Mouse (Mus musculus) left cerebral cortex, postnatal 10 days (tissue): ENCODE measurements around the gene Casp14. TPM values are rescaled to one million over a fixed set of nuclear protein-coding genes. Genes with fewer than 3 reads are reported as not detected.

ENCODE experiments used
- DNase-seq, 2 experiments: peaks; one replicate each; pipeline ENCODE4 v3.0.0; 2021 to 2022; ENCODE audit warnings: low spot score in 2 of 2, mixed read lengths in 1 of 2; ENCODE audit errors: extremely low spot score in 1 of 2
- intact Hi-C: fragments of 180-260 bp; cut with DNase I; formaldehyde crosslinking; loops from one replicate; pipeline ENCODE4 v1.15.1; 2025
- total RNA-seq, 2 experiments: library from RNA; stranded (reverse); gene quantifications; 2 replicates each; pipeline ENCODE4 v1.2.3; 2021

Casp14 gene
- total RNA-seq = not detected

DNA sequence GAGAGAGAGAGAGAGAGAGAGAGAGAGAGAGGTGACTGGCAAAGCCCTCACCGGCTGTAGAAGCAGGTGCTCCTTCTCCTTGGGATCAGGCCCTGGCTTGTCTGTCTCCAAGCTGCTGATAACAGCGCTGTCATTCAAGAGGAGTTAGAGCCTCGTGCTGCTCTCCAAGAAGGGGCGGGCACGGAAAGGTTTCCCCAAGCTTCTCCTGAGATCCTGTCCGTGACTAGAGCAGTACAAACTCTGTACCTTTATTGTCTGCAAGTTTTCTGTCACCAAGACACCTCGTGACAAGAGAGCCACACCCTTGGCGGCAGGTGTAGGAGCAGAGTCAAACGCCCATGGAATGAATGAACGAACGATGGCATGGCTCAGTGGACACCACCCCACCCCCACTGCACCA, at the start of gene Casp14:
Gene Casp14, minus strand, starts transcription at position 239 of the 400 bp plus-strand sequence.
- intact Hi-C loops = no loop called here
- no peak for DNase-seq

DNA sequence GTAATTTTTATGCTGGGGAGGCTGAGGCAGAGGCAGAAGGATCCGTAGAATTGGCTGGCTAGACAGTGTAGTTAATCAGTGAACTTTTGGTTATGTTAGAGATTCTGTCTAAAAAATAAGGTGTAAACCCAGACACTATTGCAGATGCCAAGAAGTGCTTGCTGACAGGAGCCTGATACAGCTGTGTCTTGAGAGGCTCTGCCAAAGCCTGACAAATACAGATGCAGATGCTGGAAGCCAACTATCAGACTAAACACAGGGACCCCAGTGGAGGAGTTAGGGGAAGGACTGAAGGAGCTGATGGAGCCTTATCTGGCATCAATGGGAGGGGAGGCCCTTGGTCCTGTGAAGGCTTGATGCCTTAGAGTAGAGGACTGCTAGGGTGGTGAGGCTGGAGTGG, 47.5 kb upstream of the Casp14 start:
- no peak for DNase-seq
- intact Hi-C loops = no loop called here

DNA sequence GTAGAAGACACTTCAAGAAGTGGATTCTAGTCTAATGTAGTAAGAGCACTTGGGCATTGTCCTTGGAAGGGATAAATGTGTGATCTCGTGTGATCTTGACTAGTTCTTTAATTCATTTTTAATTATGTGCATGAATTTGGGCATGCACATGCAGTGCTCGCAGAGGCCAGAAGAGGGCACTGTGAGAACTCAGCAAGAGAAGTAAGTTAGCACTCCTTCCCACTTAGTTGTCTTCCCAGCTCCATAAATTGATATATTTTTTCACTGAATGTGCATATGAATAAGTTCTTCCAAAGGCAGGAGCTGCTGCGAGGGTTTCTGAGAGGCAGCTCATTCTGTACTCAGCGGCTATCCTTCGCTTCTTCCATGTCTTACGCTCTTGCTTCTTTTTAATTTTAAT, 37.9 kb upstream of the Casp14 start:
- DNase-seq = peak; percentile 72 to 78
- intact Hi-C loops = no loop called here

DNA sequence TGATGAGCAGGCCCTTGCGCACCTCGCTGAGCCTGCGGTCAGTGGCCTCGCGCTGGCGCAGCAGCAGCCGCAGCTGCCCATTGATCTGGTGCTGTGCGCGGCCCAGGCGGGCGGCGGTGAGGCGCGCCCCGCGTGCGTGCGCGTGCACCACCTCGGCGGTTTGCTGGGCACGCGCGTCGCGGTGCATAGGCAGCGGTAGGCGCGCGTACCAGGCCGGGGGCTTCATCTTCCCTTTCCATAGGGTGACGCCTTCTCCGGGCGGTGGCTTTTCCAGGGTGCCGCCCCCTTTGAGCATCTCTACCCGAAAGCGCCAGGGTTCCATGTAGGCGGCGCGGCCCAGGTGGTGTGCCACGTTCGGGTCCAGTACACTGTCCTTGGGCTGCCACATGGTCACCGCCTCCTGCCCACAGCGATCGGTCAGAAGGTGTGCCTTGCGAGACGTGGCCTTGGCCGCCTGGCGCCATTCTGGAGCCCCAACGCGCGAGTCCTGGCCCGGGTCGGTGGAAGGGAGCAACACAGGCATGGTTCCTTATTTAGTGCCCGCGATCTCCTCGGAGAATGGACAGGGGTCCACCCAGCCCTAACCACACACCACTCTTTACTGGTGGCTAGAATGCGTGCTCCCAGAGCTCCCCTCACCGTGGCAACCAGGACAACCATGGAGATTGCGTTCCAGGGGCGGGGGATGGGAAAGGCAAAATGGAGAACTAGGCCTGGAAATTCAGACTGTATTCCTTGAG, 34.5 kb upstream of the Casp14 start, which contains the start of gene Ccdc105:
Gene Ccdc105, minus strand, starts transcription at position 614 of the 740 bp plus-strand sequence.
- intact Hi-C loops = loop anchor here (5.0 kb wide), 1 partner anchor 345 kb away; the partner anchor contains the start of gene 2610008E11Rik
- peak; percentile 78 to 84 for DNase-seq

DNA sequence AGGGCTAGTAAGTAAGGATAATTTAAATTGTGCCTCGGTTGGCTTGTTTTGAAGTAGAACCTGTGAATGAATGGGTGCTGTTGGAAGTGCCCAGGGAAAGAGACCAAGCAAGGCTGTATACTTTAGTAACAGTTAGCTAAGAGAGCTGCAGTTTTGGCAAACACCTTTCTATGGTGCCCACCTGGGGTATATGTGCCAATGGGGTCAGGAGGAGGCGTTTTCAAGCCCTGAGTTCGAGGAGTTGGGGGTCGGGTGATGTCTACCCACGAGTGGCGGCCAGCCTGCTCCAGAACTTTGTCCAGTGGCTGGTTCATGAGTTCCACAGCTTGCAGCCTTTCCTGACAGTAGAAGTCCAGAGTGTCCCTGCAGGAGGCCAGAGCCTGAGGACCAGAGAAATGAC, 30.9 kb upstream of the Casp14 start:
- intact Hi-C loops = loop anchor here (10.0 kb wide), 1 partner anchor 114 kb away; no protein-coding TSS in a partner anchor

DNA sequence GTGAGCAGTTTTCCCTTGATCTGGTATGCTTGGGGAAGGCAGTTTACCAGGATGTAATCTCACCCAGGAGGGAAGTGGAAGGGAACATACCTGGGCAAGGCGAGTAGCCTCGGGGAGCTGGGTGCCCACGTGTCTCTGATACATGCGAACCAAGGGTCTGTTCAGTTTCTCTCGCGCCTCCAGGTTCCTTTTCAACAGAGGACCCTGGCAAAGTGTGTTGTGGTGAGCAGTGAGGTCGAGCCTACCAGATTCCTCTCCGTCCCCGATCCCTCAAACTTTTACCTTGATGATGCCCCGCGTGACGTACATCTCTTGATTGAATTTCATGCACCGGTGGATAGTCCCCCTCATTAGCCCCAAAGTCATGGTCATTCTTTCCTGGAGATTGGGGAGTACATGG, 30.1 kb upstream of the Casp14 start:
- intact Hi-C loops = loop anchor here (10.0 kb wide), 1 partner anchor 113 kb away; no protein-coding TSS in a partner anchor
- no peak for DNase-seq

More for the DNA sequence above, 30.9 kb upstream of the Casp14 start:
- DNase-seq = no peak

DNA sequence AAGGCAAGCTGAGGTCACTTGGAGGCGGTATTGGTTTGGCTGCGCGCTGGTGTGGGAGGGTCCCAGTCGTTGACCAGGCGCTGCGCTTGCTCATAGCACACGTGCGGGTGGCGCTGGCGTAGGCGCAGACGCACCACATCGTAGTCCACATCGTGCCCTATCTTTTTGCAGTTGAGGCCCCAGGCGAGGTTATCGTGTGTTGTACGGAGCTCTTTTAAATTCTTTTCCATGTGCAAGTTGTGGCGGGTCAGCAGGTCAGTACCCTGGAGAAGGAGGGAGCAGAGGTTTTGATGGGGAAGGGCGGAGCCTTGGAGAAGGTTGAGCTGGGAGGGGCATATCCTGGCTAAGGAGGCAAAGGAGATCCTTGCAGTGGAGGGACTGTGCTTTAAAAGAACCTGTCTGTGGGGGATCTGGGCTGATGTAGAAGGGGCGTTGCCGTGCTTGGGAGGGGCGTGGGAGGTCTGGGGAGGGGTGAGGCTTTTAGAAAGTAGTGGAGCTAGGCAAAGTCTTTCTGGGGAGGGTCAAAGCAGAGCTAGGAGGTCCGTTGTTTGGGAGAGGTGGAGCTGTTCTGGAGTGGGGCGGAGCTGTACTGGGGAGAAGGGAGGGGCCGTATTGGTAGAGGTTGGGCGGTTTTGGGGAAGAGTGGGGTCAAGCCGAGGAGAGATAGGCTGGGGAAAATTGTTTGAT, 29.1 kb upstream of the Casp14 start:
- DNase-seq = peak in 1 of 2 experiments; percentile 47
- intact Hi-C loops = loop anchor here (10.0 kb wide), 1 partner anchor 112 kb away; no protein-coding TSS in a partner anchor

DNA sequence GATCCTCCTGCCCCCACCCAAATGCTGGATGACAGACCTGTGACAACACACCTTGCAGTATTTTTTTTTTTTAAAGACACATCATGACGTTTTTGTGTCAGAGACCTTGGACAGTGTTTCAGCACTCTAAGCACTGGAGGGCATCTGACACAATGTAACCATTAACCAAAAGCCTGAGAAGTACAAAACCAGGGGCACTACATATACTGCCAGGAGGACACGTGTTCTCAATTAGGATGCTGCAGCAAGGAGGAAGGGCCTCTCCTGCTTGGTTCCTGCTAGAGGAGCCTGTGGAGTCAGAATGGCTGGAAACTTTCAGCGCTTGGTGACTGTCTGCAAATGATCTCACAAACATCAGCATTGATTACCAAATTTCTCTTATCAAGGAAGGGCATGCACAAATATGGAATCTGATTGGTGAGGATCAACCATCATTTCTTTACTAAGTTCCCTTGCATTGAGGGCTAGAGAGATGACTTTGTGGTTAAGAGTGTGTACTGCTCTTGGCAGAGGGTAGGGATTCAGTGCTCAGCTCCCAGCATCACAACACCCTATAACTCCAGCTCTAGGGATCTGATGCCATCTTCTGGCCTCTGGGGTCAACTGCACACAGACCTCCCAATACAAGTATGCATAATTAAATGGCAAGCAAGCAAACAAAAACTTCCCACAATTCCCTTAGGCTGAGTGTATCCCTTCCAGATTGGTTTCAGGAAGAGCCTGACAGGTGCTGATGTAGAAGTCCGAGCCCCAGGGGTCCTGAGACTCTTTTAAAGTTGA, 27.5 kb upstream of the Casp14 start:
- intact Hi-C loops = loop anchor here (10.0 kb wide), 1 partner anchor 111 kb away; no protein-coding TSS in a partner anchor
- no peak for DNase-seq

DNA sequence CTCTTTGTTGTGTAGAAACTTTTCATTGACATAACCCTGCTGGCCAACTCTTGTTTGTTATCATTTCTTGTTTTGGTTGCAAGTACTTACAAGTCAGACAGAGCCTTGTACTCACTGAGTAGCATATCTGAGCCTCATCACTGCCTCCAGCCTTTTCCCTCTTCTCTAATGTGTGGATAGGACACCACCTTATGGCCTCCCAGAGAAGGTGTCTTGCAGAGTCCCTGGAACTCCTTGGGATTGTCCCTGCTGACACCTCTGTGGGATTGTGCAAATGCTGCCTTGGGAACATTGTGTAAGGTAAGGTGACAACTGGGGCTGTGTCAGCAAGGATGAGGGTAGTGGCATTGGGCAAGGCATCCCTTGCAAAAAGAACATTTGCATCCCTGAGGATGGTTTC, 25.6 kb upstream of the Casp14 start:
- no peak for DNase-seq
- intact Hi-C loops = loop anchor here (10.0 kb wide), 1 partner anchor 109 kb away; no protein-coding TSS in a partner anchor

DNA sequence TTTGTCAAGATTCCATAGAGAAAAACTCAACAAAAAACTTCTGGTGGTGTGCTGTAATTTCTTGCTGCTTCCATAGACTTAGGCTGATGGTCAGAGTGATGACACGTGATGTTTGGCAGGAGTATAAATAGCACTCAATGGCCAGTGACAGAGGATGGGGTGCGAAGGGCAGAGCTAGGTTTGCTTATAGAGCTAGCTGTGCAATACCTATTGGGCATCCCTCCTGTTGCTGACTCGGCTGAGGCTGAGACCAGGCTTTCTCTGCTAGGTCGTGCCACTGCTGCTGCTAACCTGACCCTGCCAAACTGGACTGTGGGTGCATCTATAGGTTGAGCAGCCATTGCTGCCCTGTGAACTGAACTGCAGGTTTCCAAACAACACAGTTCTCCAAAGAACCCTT, 21.7 kb upstream of the Casp14 start:
- no peak for DNase-seq
- intact Hi-C loops = loop anchor here (10.0 kb wide), 1 partner anchor 105 kb away; no protein-coding TSS in a partner anchor

DNA sequence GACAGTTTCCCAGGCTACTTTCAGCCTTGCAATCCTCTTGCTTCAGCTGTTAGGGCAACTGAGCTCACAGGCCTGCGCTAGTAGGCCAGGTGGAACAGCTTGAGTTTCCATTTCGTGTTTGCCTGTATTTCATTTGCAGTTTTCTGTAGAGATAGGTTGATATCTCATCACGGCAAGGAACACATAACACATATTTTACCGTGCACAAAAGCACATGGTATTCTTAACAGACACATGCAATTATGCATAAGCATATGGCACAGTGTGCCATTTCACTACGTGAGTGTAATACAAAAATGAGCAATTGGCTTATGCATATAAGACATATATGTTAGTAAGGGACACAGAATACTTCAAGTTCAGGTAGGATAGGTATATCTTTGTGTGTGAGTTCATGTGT, 9.8 kb upstream of the Casp14 start:
- no peak for DNase-seq
- intact Hi-C loops = no loop called here

DNA sequence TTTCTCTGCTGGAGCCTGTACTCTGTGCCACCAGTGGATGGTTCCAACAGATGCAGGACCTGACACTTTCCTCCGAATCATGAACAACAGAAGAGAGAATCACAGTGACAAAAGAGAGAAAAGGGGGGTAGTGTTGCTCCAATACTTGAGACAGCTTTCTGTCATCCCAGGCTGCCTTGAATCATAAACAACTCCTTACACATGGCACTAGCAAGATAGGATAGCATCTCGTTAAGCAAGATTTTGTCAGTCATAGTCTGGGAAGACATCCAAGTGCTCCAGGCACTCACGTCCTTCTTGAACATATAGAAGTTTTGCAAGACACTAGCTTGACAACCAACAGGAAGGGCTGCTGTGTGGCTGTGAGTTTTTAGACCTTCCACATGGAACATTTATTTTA, 8.9 kb upstream of the Casp14 start:
- intact Hi-C loops = no loop called here
- peak in 1 of 2 experiments; percentile 40 for DNase-seq

DNA sequence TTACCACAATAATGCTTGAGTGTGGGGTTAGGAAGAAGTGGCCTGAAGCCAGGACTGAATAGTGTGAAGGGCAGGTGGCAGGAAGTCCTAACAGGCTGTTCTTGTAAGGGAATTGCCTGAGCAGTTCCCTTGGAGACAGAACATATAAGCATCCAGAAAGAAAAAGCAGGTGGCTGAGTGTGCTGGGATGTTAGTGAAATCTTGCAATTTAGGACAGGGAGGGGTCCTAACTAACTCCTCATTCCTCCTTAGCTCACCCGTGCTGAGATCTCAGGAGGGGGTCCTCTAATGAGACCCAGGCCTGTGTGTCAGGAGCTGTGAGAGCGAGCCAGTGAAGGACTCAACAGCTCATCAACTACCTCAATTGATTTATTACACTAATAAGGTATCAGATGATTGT, 5.3 kb upstream of the Casp14 start:
- DNase-seq = no peak
- intact Hi-C loops = no loop called here

DNA sequence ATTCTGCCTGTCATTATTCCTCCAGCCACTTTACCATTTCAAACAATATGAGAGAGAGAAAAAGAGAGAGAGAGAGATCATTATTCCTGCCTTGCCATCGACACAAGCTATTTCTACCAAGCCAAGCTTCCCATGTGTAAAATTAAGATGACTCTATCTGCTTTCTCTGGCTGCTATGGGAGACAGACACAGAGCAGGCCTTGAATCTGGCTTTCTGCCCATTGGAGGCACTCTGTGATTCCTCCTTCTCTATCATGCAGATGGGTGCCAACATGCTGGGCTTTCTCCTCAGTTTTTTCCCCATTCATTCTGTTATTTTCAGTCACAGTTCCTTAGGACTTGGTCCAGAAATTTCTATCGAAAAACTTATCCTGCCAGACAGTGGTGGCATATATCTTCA, 4.6 kb upstream of the Casp14 start:
- intact Hi-C loops = no loop called here
- DNase-seq = peak; percentile 60 to 75

DNA sequence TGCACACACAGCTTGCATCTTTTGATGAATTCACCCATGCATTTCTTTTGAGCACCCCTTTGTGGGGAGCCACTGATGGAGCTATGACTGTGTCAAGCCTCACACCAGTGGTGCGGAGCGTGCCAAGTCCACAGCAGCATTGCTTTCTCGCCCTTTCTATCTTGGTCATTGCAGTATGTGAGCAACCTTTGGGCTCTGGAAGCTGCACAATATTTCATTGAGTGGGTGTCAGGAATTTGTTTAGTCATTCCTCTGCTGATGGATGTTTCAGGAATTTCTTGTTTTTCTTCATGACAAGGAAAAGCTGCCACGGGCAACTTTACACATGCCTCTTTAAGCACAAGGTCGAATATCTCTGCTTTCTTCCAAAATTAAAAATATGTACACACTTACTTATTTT, 3.9 kb upstream of the Casp14 start:
- DNase-seq = no peak
- intact Hi-C loops = no loop called here

DNA sequence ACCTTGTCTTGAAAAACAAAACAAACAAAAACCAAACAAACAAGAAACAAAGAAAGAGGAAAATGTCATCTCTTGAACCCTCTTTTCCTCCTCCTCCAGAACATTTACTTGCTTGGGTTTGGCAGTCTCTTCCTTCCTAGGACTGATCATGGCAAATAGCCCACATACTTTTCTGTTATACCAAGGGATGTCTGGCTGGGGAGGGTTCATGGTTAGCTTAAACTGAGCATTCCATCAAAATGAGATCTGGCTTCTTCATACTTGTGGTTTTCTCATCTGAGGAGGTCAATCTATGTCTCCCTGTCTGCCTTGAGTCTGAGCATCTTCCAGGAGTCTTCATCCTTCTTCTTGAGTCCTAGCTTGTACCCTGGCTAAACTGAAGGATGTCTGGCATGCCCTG, 1.9 kb downstream of the Casp14 start:
- DNase-seq = no peak
- intact Hi-C loops = no loop called here

DNA sequence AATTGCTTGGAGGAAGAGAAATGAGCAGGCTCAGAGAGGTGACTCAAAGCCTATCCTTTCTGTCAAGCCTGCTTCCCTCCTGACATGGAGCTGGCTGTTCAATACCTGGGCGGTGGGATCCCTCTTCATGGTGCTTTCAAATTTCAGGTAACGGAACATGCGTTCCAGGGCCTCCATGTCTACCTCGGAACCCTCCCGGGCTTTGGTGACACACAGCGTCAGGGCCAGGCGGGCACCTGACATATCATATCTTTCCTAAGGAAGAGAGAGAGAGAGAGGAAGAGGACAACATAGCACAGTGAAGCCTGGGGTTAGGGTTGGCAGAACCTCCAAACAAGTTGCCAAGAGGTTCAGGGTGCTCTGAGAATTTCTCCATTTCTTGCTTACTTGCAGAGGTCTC, 2.9 kb downstream of the Casp14 start:
- DNase-seq = no peak
- intact Hi-C loops = no loop called here

DNA sequence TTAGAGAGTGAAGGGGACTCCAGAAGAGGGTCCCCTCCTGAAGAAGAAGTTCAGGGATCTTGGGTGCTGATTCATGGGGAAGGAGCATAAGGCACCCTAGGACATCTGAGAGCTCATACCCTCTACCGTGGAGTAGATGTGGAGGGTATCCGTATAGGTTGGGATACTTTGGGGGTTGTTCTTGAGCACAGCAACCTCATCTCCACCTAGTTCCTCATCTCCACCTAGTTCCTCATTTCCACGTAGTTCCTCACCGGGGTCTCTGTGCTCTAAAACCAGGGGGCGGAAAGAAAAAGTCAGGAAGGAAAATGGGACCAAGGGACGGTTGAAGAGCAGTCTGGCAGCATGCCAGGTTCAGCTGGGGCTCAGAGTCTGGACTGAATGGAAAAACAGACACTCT, 4.0 kb downstream of the Casp14 start:
- DNase-seq = no peak
- intact Hi-C loops = no loop called here

DNA sequence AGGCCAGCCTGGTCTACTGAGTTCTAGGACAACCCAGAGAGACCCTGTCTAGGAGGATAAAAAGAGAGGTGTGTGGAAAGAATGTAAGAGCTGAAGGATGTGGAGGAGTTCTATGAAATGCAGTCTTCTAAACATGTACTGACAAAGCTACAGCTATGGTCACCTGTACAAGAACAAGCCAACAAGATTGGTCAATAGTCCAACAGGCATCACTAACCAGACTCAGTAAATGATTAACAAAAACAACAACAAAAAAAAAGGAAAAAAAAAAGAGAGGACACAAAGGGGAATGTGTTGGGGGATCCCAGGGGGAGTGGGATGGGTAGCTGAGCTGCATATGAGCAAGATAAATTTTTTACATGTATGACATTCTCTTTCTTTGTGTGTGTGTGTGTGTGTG, 7.4 kb downstream of the Casp14 start:
- intact Hi-C loops = no loop called here
- DNase-seq = no peak
